Mouse (Mus musculus) kidney, embryonic 14.5 days (tissue): Measurements from ENCODE around the gene S100a13. TPM values are rescaled to one million over a fixed set of nuclear protein-coding genes. Genes with fewer than 3 reads are reported as not detected.
A peak's percentile ranks its signal among the peaks of the same experiment; 100 is the strongest.

ENCODE experiments used
- ATAC-seq: fragments of 200-750 bp; cut with Nextera tagmentation; 2 replicates; pipeline ENCODE4 v1.8.0; 2017; ENCODE audit warnings: moderate number of reproducible peaks, mild to moderate bottlenecking, moderate TSS enrichment, moderate library complexity; ENCODE audit not compliant: low FRiP score, low TSS enrichment
- H3K27ac ChIP-seq: fragments of 300-500 bp; sonication (generic); 2 replicates; pipeline ENCODE4 v1.5.1; 2014; ENCODE audit warnings: low read depth, mild to moderate bottlenecking, low read length, moderate library complexity, mixed read lengths
- H3K27me3 ChIP-seq: fragments of 300-500 bp; sonication (generic); 2 replicates; pipeline ENCODE4 v1.6.1; 2014; ENCODE audit warnings: mild to moderate bottlenecking, low read length; ENCODE audit not compliant: control insufficient read depth, insufficient read depth
- H3K36me3 ChIP-seq: fragments of 300-500 bp; sonication (generic); 2 replicates; pipeline ENCODE4 v1.6.1; 2014; ENCODE audit warnings: low read length, mixed read lengths; ENCODE audit not compliant: control insufficient read depth, insufficient read depth
- H3K4me1 ChIP-seq: fragments of 300-500 bp; sonication (generic); 2 replicates; pipeline ENCODE4 v1.6.1; 2014; ENCODE audit warnings: low read length, mixed read lengths; ENCODE audit not compliant: control insufficient read depth, insufficient read depth
- H3K4me2 ChIP-seq: fragments of 300-500 bp; sonication (generic); replicated peaks from 2 replicates; pipeline ENCODE4 v1.6.1; 2014; ENCODE audit warnings: low read depth, mild to moderate bottlenecking, low read length
- H3K4me3 ChIP-seq: fragments of 300-500 bp; sonication (generic); 2 replicates; pipeline ENCODE4 v1.5.1; 2014; ENCODE audit warnings: mild to moderate bottlenecking, low read length
- H3K9ac ChIP-seq: fragments of 300-500 bp; sonication (generic); 2 replicates; pipeline ENCODE4 v1.6.1; 2014; ENCODE audit warnings: low read depth, mild to moderate bottlenecking, low read length, moderate library complexity
- H3K9me3 ChIP-seq: fragments of 300-500 bp; sonication (generic); 2 replicates; pipeline ENCODE4 v1.6.1; 2016; ENCODE audit warnings: low read length; ENCODE audit not compliant: control insufficient read depth
- WGBS: fragments of 180-500 bp; shearing (Covaris S2); extraction: QIAGEN DNeasy Blood & Tissue Kit; methylation state at CpG from one replicate; pipeline ENCODE4 v1.1.7; 2014; 5-methylcytosine and 5-hydroxymethylcytosine counted together
- polyA plus RNA-seq: library from polyadenylated mRNA; unstranded; fragments of >200 nt; fragmentation: Nextera tagmentation; extraction: Ambion mirVana; gene quantifications from 2 replicates; pipeline ENCODE4 v1.2.1, GENCODE M21; 2014

Gene S100a13
- polyA plus RNA-seq = 30.2 and 38.0 TPM in 2 replicates

DNA sequence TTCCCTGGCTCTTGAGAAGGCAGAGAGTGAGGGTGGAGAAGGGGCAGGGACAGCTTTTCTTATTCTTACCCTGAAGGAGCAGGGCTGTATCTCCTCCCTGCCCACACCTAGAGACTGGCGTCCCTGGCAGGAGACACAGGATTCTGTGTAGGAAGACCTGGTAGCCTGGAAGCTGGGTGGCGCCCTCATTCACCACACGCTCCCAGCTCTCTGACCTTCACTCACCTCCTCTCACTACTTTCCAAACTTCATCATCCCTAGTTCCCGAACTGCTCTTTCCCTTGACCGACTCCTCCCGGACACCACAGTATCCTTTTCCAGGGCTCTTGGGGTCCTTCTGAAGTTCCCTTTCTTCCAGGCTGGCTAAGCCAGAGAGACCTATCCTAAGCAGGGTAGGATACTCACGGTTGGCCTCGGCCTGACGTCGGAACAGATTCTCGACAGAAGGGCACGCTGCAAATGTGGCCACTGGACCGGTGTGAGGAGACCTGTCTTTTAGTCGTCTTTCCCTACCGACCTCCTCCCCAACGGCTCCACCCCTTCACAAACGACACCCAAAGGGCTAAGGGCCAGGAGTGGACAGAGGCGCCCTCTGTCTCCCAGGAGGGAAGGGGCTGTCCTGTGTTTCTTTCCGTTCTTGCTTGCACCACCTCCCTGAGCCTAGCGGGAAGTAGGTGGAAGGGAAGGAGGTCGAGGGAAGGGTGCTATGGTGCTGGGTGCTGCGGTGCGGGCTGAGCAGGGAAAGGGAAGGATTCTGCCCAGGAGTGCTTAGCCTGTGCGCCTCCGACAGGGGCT, at the start of gene S100a13, which contains the start of gene S100a1:
Gene S100a13, plus strand, starts transcription at position 640 of the 795 bp plus-strand sequence.
Gene S100a1, minus strand, starts transcription at position 597 of the 795 bp plus-strand sequence.
- ATAC-seq = peak; percentile 47
- no peaks in the 10 kb centered on the region for H3K9me3 ChIP-seq
- no peaks in the 10 kb centered on the region for H3K36me3 ChIP-seq
- H3K9ac ChIP-seq = peak within 1 kb of the TSS; percentile 52; the same call in 1 of the 2 replicates
- no peak within 1 kb of the TSS for H3K27ac ChIP-seq
- H3K4me3 ChIP-seq = peak within 1 kb of the TSS; percentile 39
- peaks cover 8% of the 10 kb centered on the region for H3K4me1 ChIP-seq
- peak within 1 kb of the TSS; percentile 82 for H3K4me2 ChIP-seq
- H3K27me3 ChIP-seq = no peaks in the 10 kb centered on the region
- 3% methylated on average over 25 of the region's 25 CpGs for WGBS

DNA sequence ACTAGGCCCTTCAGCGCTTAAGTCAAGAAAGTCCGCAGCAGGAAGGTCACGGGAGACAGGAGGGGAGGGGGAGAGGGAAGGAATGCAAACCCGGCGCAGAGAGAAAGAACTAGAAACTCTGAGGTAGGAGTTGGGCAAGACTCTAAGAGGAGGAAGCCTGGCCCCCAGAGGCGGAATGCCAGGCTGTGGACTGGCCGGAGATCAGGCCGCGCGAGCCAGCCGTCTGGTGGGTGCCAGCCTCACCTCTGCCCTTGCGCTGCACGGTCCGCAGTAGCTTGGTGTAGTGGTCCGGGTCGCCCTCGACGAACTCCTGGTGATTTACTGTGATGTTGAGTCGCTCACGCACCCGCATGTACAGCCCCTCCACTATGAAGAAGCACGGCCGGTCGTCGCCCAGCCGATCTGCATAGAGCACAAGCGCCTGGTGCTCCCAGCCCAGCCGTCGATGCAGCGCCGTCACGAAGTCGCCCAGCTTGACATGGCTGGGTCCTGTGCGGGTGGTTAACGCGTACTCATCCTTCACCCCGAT, 49.6 kb upstream of the S100a13 start:
- H3K27ac ChIP-seq = no peak overlapping the region
- H3K4me2 ChIP-seq = peak overlapping the region; percentile 75
- H3K4me1 ChIP-seq = no peaks in the 10 kb centered on the region
- no peaks in the 10 kb centered on the region for H3K9me3 ChIP-seq
- peak; percentile 7; the same call in 1 of the 2 replicates for ATAC-seq
- WGBS = 9% methylated on average over 37 of the region's 37 CpGs
- peak overlapping the region; percentile 55 for H3K4me3 ChIP-seq
- peaks cover 31% of the 10 kb centered on the region for H3K27me3 ChIP-seq
- peak overlapping the region; percentile 70 for H3K9ac ChIP-seq
- H3K36me3 ChIP-seq = no peaks in the 10 kb centered on the region

DNA sequence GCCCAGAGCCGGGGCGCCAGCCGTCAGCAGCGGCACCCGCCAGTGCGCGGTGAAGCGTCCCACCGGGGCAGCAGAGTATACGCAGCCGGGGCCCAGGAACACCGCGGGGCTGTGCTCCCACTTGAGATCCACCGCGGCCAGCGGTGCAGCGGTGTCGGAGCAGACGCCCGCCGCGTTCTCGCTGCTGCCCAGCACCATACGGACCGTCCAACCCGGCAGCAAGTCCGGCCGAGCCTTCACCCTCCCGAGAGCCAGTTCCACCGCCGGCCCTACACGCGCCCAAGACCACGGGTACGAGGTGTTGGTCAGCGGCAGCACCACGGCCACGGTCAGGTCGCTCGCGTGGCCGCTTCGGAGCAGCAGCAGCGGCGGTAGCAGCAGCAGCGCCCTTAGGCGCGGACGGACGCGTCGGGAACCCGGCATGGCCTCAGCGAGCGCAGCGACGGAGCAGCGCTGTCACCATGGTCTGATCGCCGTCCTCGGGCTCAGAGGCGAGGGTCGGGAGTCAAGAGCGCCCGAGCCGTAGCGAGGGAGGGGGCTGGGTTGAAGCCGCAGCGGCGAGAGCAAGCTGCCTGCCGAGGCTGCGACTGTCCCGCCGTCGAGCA, 49.1 kb upstream of the S100a13 start:
- Histone ChIP-seq H3K27me3 (peaks cover 31% of the 10 kb centered on the region), H3K4me2 (peak overlapping the region; percentile 75), H3K27ac (no peak overlapping the region), H3K4me1 (no peaks in the 10 kb centered on the region), H3K9me3 (no peaks in the 10 kb centered on the region), H3K36me3 (no peaks in the 10 kb centered on the region), H3K9ac (peak overlapping the region; percentile 70), H3K4me3 (peak overlapping the region; percentile 55)
- peak; percentile 44; the same call in 1 of the 2 replicates for ATAC-seq
- WGBS = under 1% methylated on average over 75 of the region's 75 CpGs

DNA sequence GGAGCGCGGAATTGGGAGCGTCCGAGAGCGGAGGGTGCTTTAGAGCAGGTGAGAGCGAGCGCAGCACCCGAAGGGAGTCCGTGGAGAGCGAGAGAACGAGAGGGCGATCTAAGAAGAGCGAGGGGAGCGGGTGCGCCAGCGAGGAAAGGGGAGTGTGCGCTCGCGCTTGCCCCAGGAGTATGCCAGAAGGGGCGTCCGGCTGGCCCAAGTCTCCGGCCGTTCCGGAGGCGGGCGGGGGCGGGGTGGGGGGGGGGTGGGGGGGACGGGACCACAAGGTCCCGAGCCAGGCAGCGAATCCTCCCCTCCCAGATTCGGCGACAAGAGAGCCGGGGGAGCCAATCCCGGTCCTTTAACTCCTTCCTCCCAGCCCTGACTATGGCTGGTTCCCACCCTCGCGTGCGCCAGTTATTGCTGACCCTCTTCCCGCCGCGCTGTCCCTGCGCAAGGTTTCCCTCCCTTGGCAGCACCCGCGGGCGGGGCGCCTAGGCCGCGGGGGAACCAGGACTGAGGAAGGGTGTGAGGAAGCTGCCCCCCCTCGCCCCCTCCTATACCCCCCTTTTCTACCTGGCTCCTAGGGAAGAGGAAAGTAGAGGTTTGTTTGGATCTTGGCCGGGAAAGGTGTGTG, 48.4 kb upstream of the S100a13 start, which contains the start of gene Npr1:
Gene Npr1, minus strand, starts transcription at position 181 of the 625 bp plus-strand sequence.
- Histone ChIP-seq H3K4me3 (peak within 1 kb of the TSS; percentile 55), H3K4me2 (peak within 1 kb of the TSS; percentile 75), H3K36me3 (no peaks in the 10 kb centered on the region), H3K27ac (no peak within 1 kb of the TSS), H3K9me3 (no peaks in the 10 kb centered on the region), H3K9ac (peak within 1 kb of the TSS; percentile 70), H3K27me3 (peaks cover 31% of the 10 kb centered on the region), H3K4me1 (no peaks in the 10 kb centered on the region)
- WGBS = 0% methylated on average over 19 of the region's 49 CpGs
- peak; percentile 64 for ATAC-seq

- H3K4me3 ChIP-seq = peak overlapping the region; percentile 55
- peak; percentile 62 for ATAC-seq
- H3K9me3 ChIP-seq = no peaks in the 10 kb centered on the region
- peak overlapping the region; percentile 70; the same call in 1 of the 2 replicates for H3K9ac ChIP-seq
- no peak overlapping the region for H3K27ac ChIP-seq
- no peaks in the 10 kb centered on the region for H3K4me1 ChIP-seq
- under 1% methylated on average over 15 of the region's 15 CpGs for WGBS
- H3K36me3 ChIP-seq = no peaks in the 10 kb centered on the region
- H3K27me3 ChIP-seq = peaks cover 31% of the 10 kb centered on the region
- H3K4me2 ChIP-seq = peak overlapping the region; percentile 75
Measured at GRCm38 (mm10) chr3:90466311-90466766, 47.9 kb upstream of the S100a13 start.

DNA sequence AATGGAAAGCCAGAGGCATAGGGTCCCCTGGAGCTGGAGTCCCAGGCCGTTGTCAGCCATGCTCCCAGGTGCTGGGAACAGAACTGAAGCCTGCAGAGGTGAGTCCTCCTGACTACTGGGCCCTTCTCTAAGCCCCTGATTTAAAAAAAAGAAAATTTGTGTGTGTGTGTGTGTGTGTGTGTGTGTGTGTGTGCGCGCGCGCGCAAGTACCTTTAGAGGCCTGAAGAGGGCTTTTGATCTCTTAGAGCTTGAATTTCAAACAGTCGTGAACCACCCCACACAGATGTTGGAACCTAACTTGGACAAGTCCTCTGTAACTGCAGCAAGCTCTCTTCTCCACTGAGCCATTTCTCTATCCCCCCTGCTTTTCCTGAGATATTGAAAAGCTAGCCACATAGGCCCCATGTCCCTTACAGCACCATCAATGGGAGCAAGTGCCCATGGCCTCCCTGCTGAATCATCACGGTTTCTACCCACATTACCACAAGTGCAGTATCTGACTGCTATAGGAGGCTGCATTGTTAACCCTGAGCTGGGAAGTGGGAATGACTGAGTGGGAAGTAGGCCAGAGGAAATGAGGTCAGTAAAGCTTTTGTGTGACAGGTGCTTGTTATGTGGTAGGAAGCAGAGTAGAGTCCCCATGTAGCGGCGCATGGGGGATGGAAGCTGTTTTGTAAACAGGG, 46.5 kb upstream of the S100a13 start:
- 93% methylated on average over 10 of the region's 10 CpGs for WGBS
- no peak overlapping the region for H3K27ac ChIP-seq
- H3K9ac ChIP-seq = no peak overlapping the region
- no peaks in the 10 kb centered on the region for H3K36me3 ChIP-seq
- peaks cover 21% of the 10 kb centered on the region; the same call in 1 of the 2 replicates for H3K27me3 ChIP-seq
- H3K4me1 ChIP-seq = no peaks in the 10 kb centered on the region
- no peak overlapping the region for H3K4me2 ChIP-seq
- no peak for ATAC-seq
- H3K9me3 ChIP-seq = no peaks in the 10 kb centered on the region
- no peak overlapping the region for H3K4me3 ChIP-seq

- no peak overlapping the region for H3K27ac ChIP-seq
- no peak for ATAC-seq
- WGBS = 27% methylated on average over 3 of the region's 3 CpGs
- no peak overlapping the region for H3K4me2 ChIP-seq
- no peak overlapping the region for H3K9ac ChIP-seq
- H3K4me3 ChIP-seq = no peak overlapping the region
- H3K36me3 ChIP-seq = no peaks in the 10 kb centered on the region; the same call in 1 of the 2 replicates
- H3K9me3 ChIP-seq = no peaks in the 10 kb centered on the region
- no peaks in the 10 kb centered on the region for H3K27me3 ChIP-seq
- H3K4me1 ChIP-seq = peaks cover 5% of the 10 kb centered on the region
Measured at GRCm38 (mm10) chr3:90472213-90472612, 42.0 kb upstream of the S100a13 start.

DNA sequence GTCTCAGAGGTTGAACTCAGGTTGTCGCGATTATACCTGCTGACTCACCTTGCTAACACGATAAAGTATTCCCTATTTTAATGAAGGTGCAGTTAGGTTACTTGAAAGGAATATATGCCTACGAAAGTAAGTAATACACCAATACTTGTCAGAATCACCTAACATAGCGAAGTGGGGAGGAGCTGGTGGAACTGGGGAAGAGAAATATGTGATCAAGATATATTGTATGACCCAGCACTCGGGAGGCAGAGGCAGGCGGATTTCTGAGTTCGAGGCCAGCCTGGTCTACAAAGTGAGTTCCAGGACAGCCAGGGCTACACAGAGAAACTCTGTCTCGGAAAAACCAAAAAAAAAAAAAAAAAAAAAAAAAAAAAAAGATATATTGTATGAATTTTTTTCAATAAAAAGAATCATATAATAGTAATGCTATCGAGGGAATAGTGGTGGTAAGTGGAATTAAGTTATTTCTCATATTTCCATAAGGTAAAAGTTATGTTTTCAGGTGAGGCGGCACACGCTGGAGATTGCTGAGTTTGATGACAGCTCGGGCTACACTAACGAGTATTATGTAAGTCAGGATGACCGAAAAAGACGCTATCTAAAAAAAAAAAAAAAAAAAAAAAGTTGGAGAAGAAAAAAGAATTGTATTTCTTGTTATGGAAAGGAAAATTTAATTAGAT, 38.9 kb upstream of the S100a13 start:
- H3K36me3 ChIP-seq = peaks cover 24% of the 10 kb centered on the region
- WGBS = 40% methylated on average over 15 of the region's 16 CpGs
- H3K9ac ChIP-seq = no peak overlapping the region
- H3K27ac ChIP-seq = no peak overlapping the region
- peak overlapping the region; percentile 40 for H3K4me2 ChIP-seq
- no peak for ATAC-seq
- peak overlapping the region; percentile 30; the same call in 1 of the 2 replicates for H3K4me3 ChIP-seq
- peaks cover 10% of the 10 kb centered on the region for H3K4me1 ChIP-seq
- no peaks in the 10 kb centered on the region for H3K9me3 ChIP-seq
- H3K27me3 ChIP-seq = no peaks in the 10 kb centered on the region
